Comparison of ENCODE assay signal across 9 mouse cellular contexts in the genomic region with DNA sequence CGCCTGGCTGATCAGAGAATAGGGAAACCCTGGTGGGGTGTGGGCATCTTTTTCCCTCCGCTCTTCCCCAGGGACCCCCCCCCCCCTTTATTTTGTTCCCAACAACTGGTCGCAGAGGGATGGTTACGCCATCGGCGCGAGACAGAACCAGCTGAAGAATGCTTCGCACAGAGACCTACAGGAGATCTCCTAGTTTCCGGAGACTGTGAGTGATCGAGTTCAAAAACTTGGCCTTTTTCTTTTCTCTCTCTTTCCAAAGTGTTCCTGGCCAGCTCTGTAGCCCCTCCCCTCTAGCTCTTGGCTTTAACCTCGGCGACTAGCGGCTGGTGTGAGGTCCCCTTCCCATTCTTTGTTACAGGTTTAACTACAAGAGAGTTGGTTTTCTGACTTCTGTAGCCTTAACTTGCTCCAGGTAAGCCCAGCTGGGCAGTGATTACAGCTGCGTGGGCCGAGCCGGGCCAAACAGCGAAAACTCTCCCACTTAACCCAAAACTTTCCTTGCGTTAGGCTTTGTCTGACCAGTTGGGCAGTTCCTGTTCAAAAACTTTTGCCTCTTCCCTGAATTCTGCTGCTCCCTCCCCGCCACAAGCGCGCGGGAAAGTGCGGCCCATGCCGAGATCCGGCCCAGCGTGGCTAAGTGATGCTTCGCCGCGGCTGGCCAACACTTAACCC. TPM values are rescaled to one million over a fixed set of nuclear protein-coding genes. Genes with fewer than 3 reads are reported as not detected.
DNase-seq lines count a peak whose midpoint lies in the region; ATAC-seq and TF ChIP-seq lines count a peak whose summit lies in the region.
"Had no signal": no experiment of that assay in that cellular context is flagged by ENCODE, and none has a peak within 500 bp of the region (broad histone marks: within the 10 kb centered on the region; RNA-seq: fewer than 3 reads in every experiment).

No protein-coding gene starts in this region.

- WGBS in embryonic facial prominence, embryonic 12.5 days: under 1% methylated on average over 28 of the region's 29 CpGs
- WGBS in heart, embryonic 14.5 days: 0% methylated on average over 28 of the region's 29 CpGs
- WGBS in kidney, embryonic 16.5 days: 2% methylated on average over 29 of the region's 29 CpGs
- WGBS in stomach, embryonic 16.5 days: 1% methylated on average over 29 of the region's 29 CpGs

- H3K9me3 ChIP-seq in E14TG2a.4 (ENCODE audit: low read length): no peaks in the 10 kb centered on the region
- H3K9me3 ChIP-seq in embryonic facial prominence, embryonic 12.5 days: no peaks in the 10 kb centered on the region
- H3K9me3 ChIP-seq in heart, embryonic 14.5 days (ENCODE audit: control insufficient read depth, low read length): no peaks in the 10 kb centered on the region
- no peaks in the 10 kb centered on the region; the same call in 1 of the 2 replicates for H3K9me3 ChIP-seq in kidney, embryonic 16.5 days (ENCODE audit: low read length)
- H3K9me3 ChIP-seq in stomach, embryonic 16.5 days (replicated peaks; ENCODE audit: control insufficient read depth, low read length): no peaks in the 10 kb centered on the region
- H3K9me3 ChIP-seq: G1E had no signal

- ATAC-seq in embryonic facial prominence, embryonic 12.5 days (ENCODE audit: insufficient number of reproducible peaks, insufficient read depth, low FRiP score, low TSS enrichment): peak; percentile 67
- 0 out of 2 replicates have a peak, but pooled peaks have one; percentile 26 for ATAC-seq in heart, embryonic 14.5 days (ENCODE audit: insufficient number of reproducible peaks, insufficient read depth, low FRiP score, low read depth)
- peak; percentile 82 for ATAC-seq in kidney, embryonic 16.5 days (ENCODE audit: low FRiP score, low TSS enrichment)
- ATAC-seq in stomach, embryonic 16.5 days (ENCODE audit: insufficient read depth, low FRiP score): peak; percentile 83; the same call in 1 of the 2 replicates

- peaks cover 15% of the 10 kb centered on the region for H3K4me1 ChIP-seq in E14TG2a.4 (replicated peaks; ENCODE audit: low read depth, low read length)
- no peaks in the 10 kb centered on the region for H3K4me1 ChIP-seq in embryonic facial prominence, embryonic 12.5 days
- peaks cover 0 to 3% of the 10 kb centered on the region in 2 experiments; a peak in 1 of 4 replicates for H3K4me1 ChIP-seq in heart, embryonic 14.5 days (ENCODE audit: control insufficient read depth in 2 of 2, insufficient read depth in 2 of 2, low read length in 2 of 2)
- no peaks in the 10 kb centered on the region for H3K4me1 ChIP-seq in kidney, embryonic 16.5 days (ENCODE audit: insufficient read depth, low read length)
- H3K4me1 ChIP-seq in stomach, embryonic 16.5 days (ENCODE audit: control insufficient read depth, insufficient read depth, low read length): no peaks in the 10 kb centered on the region

- no peaks in the 10 kb centered on the region for H3K36me3 ChIP-seq in E14TG2a.4 (ENCODE audit: insufficient read depth, low read length)
- no peaks in the 10 kb centered on the region for H3K36me3 ChIP-seq in embryonic facial prominence, embryonic 12.5 days
- H3K36me3 ChIP-seq in heart, embryonic 14.5 days (ENCODE audit: control insufficient read depth, insufficient read depth, low read length): no peaks in the 10 kb centered on the region
- no peaks in the 10 kb centered on the region for H3K36me3 ChIP-seq in kidney, embryonic 16.5 days (ENCODE audit: insufficient read depth, low read length)
- H3K36me3 ChIP-seq in stomach, embryonic 16.5 days (ENCODE audit: control insufficient read depth, insufficient read depth, low read length): no peaks in the 10 kb centered on the region
- H3K36me3 ChIP-seq: G1E had no signal

- no peak for TF ChIP-seq CTCF in E14TG2a.4 (conservative IDR thresholded peaks at IDR 0.05; ENCODE audit: low read length)

- H3K4me2 ChIP-seq in embryonic facial prominence, embryonic 12.5 days (replicated peaks): peak overlapping the region; percentile 57
- peak overlapping the region; percentile 79 for H3K4me2 ChIP-seq in heart, embryonic 14.5 days (ENCODE audit: low read length)
- peak overlapping the region; percentile 68 for H3K4me2 ChIP-seq in kidney, embryonic 16.5 days (replicated peaks; ENCODE audit: low read depth, low read length)
- peak overlapping the region; percentile 60 for H3K4me2 ChIP-seq in stomach, embryonic 16.5 days (ENCODE audit: low read depth, low read length)

- H3K27ac ChIP-seq in embryonic facial prominence, embryonic 12.5 days: peak overlapping the region; percentile 93
- peak overlapping the region; percentile 51 to 70 for H3K27ac ChIP-seq in heart, embryonic 14.5 days (replicated peaks in 1 of 2; ENCODE audit: control insufficient read depth in 1 of 2, insufficient read depth in 1 of 2, low read depth in 2 of 2, low read length in 2 of 2)
- peak overlapping the region; percentile 96 for H3K27ac ChIP-seq in kidney, embryonic 16.5 days (ENCODE audit: low read length)
- H3K27ac ChIP-seq in stomach, embryonic 16.5 days (ENCODE audit: low read length): peak overlapping the region; percentile 93

- H3K9ac ChIP-seq in embryonic facial prominence, embryonic 12.5 days: peak overlapping the region; percentile 49
- peak overlapping the region; percentile 68 for H3K9ac ChIP-seq in heart, embryonic 14.5 days (ENCODE audit: low read length)
- H3K9ac ChIP-seq in kidney, embryonic 16.5 days (replicated peaks; ENCODE audit: low read length): peak overlapping the region; percentile 72
- peak overlapping the region; percentile 72 for H3K9ac ChIP-seq in stomach, embryonic 16.5 days (ENCODE audit: low read length)

- peaks cover 3% of the 10 kb centered on the region; the same call in 1 of the 2 replicates for H3K27me3 ChIP-seq in E14TG2a.4 (ENCODE audit: insufficient read depth, low read length)
- no peaks in the 10 kb centered on the region for H3K27me3 ChIP-seq in embryonic facial prominence, embryonic 12.5 days
- H3K27me3 ChIP-seq in heart, embryonic 14.5 days (ENCODE audit: control insufficient read depth, insufficient read depth, low read length): no peaks in the 10 kb centered on the region
- no peaks in the 10 kb centered on the region for H3K27me3 ChIP-seq in kidney, embryonic 16.5 days (ENCODE audit: insufficient read depth, low read length)
- H3K27me3 ChIP-seq in stomach, embryonic 16.5 days (ENCODE audit: control insufficient read depth, insufficient read depth, low read length): no peaks in the 10 kb centered on the region

- DNase-seq in lung, postnatal 14 days: peak; percentile 55
- no peak for DNase-seq in cerebellum, adult 18-20 months
- DNase-seq in spleen, postnatal 4 days (ENCODE audit: low spot score in 2 of 2): no peak

- H3K4me3 ChIP-seq in E14TG2a.4 (replicated peaks; ENCODE audit: low read length): peak overlapping the region; percentile 61
- H3K4me3 ChIP-seq in embryonic facial prominence, embryonic 12.5 days: peak overlapping the region; percentile 37
- peak overlapping the region; percentile 45 to 50 for H3K4me3 ChIP-seq in heart, embryonic 14.5 days (ENCODE audit: control insufficient read depth in 1 of 2, insufficient read depth in 1 of 2, low read depth in 1 of 2, low read length in 2 of 2)
- H3K4me3 ChIP-seq in kidney, embryonic 16.5 days (ENCODE audit: low read length): peak overlapping the region; percentile 48
- H3K4me3 ChIP-seq in stomach, embryonic 16.5 days (replicated peaks; ENCODE audit: low read length): peak overlapping the region; percentile 44

RNA-seq across cellular contexts. Expression of a gene that starts 10.7 kb away (rescaled TPM):
- 158 and 161 TPM in 2 replicates for polyA plus RNA-seq in embryonic facial prominence, embryonic 12.5 days (2016; fragmentation: Nextera tagmentation; extraction: Ambion mirVana)
- polyA plus RNA-seq in heart, embryonic 14.5 days (2014; fragmentation: Nextera tagmentation; extraction: Ambion mirVana): 274 and 295 TPM in 2 replicates
- polyA plus RNA-seq in kidney, embryonic 16.5 days (2015; fragmentation: Nextera tagmentation; extraction: Ambion mirVana): 479 and 496 TPM in 2 replicates
- 302 and 332 TPM in 2 replicates for polyA plus RNA-seq in stomach, embryonic 16.5 days (2015; fragmentation: Nextera tagmentation; extraction: Ambion mirVana)
- polyA plus RNA-seq: G1E had no signal

RNA-seq across cellular contexts. Expression of a gene that starts 11.2 kb away (rescaled TPM):
- polyA plus RNA-seq in embryonic facial prominence, embryonic 12.5 days (2016; fragmentation: Nextera tagmentation; extraction: Ambion mirVana): 44.0 and 45.1 TPM in 2 replicates
- 101 and 119 TPM in 2 replicates for polyA plus RNA-seq in heart, embryonic 14.5 days (2014; fragmentation: Nextera tagmentation; extraction: Ambion mirVana)
- polyA plus RNA-seq in kidney, embryonic 16.5 days (2015; fragmentation: Nextera tagmentation; extraction: Ambion mirVana): 194 and 227 TPM in 2 replicates
- polyA plus RNA-seq in stomach, embryonic 16.5 days (2015; fragmentation: Nextera tagmentation; extraction: Ambion mirVana): 157 and 176 TPM in 2 replicates
- polyA plus RNA-seq: G1E had no signal

RNA-seq across cellular contexts. Expression of a gene that starts 20.7 kb away (rescaled TPM):
- not detected in 2 replicates for polyA plus RNA-seq in embryonic facial prominence, embryonic 12.5 days (2016; fragmentation: Nextera tagmentation; extraction: Ambion mirVana)
- not detected in 2 replicates for polyA plus RNA-seq in heart, embryonic 14.5 days (2014; fragmentation: Nextera tagmentation; extraction: Ambion mirVana)
- 4.7 and 6.0 TPM in 2 replicates for polyA plus RNA-seq in kidney, embryonic 16.5 days (2015; fragmentation: Nextera tagmentation; extraction: Ambion mirVana)
- polyA plus RNA-seq in stomach, embryonic 16.5 days (2015; fragmentation: Nextera tagmentation; extraction: Ambion mirVana): 2.5 and 4.6 TPM in 2 replicates
- polyA plus RNA-seq: G1E had no signal

Comparison
In these comparisons a context has a peak if more than half of its experiments do, and no peak if none do; other contexts are left out.
1. ATAC-seq: peak in every context shown above with its lines; median percentile 83 in stomach, embryonic 16.5 days; 82 in kidney, embryonic 16.5 days; 67 in embryonic facial prominence, embryonic 12.5 days; 26 in heart, embryonic 14.5 days.